Mouse (Mus musculus) spleen, adult 2 months (tissue): ENCODE measurements around the gene Sh2d1b1.

ENCODE experiments used
- CTCF ChIP-seq: fragments of 200-500 bp; IDR thresholded peaks from 2 replicates; pipeline ENCODE4 v1.5.1; 2011; ENCODE audit warnings: mild to moderate bottlenecking, inconsistent platforms; ENCODE audit not compliant: insufficient read depth, insufficient read length, insufficient replicate concordance; ENCODE audit errors: extremely low read depth
- POLR2A ChIP-seq: fragments of 200-500 bp; IDR thresholded peaks from 2 replicates; pipeline ENCODE4 v1.6.1; 2011; ENCODE audit warnings: low read depth, low read length, inconsistent platforms

- no peak for TF ChIP-seq POLR2A
- no peak for TF ChIP-seq CTCF
Observed at GRCm38 (mm10) chr1:170245016-170245415, 32.1 kb upstream of the Sh2d1b1 start.
